Mouse (Mus musculus) adrenal gland, adult 8-10 months (tissue): ENCODE results near the gene Tspan1. TPM values are rescaled to one million over a fixed set of nuclear protein-coding genes. Genes with fewer than 3 reads are reported as not detected.
A peak's percentile ranks its signal among the peaks of the same experiment; 100 is the strongest.

Experiments
- DNase-seq: peaks from one replicate; pipeline ENCODE4 v3.0.0; 2022
- total RNA-seq, 4 experiments: library from RNA; stranded (reverse); gene quantifications; 2 replicates each; pipeline ENCODE4 v1.2.4; 2022

The Tspan1 gene
- total RNA-seq, 4 experiments from 2014 or later, result not detected

DNA sequence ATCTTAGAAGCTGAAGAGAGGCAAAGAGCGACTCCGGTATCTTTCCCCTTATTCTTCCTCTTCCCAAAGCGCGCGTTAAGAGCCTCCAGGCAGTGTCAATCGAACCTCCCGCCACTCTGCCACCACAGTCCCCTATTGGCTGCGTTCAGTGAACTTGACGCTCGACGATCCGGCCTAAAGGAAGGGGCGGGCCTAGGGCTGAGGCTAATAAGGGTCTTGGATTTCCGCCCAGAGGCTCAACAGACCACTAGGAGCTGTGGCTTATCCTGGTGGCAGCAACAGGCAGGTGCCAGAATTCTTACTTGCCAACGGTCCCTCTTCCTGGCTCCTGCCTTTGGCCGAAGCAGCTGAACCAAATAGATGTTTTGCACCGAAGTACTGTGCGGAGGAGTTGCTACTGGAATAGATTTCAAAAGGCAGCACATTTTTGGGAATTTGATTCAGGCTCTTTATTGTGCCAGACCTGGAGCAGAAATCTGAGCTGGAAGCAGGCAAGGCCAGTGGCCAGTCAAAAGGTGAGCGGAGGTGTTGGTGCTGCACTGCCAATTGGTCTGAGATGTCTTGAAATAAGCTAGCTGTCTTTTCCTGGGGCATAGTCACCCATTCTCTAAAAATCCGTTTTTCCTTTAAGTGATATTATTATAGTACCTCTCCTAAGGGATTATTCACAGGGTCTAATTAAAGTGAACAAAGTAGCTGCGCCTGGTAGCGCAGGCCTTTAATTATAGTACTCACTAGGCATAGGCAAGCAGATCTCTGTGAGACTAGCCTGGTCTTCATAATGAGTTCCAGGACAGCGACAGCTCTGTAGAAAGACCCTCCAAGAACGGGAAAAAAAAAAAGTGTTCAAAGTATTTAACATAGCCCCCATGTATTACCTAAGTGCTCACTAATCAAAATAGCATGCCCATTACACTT lies 43.5 kb downstream of the Tspan1 start, which contains the start of the genes Rad54l and Pomgnt1:
Gene Rad54l, minus strand, starts transcription at position 89 of the 918 bp plus-strand sequence.
Gene Pomgnt1, plus strand, starts transcription at position 239 of the 918 bp plus-strand sequence.
- peak; percentile 75 for DNase-seq

- no peak for DNase-seq
These were observed 44.6 kb downstream of the Tspan1 start for GRCm38 (mm10) chr4:116122762-116123161.

Other genes starting within 250 kb of the Tspan1 start
- not detected for gene Dmbx1, start 227.7 kb downstream of the Tspan1 start, total RNA-seq
- gene Faah, start 149.7 kb downstream of the Tspan1 start, total RNA-seq, result 10 to 100 TPM in 1 of 4 experiments, 1 to 10 TPM in 3; 4.1 to 10.5 (median 6.0) TPM
- gene Nsun4, start 113.7 kb downstream of the Tspan1 start, total RNA-seq, result 10 to 100 TPM; 30.5 to 41.1 (median 34.8) TPM
- 100 to 1,000 TPM; 390 to 507 (median 480) TPM for gene Uqcrh, start 92.5 kb downstream of the Tspan1 start, total RNA-seq
- gene Lrrc41, start 92.3 kb downstream of the Tspan1 start, total RNA-seq, result 10 to 100 TPM; 58.2 to 84.0 (median 64.9) TPM
- gene Rad54l, start 43.9 kb downstream of the Tspan1 start, total RNA-seq, result 1 to 10 TPM; 1.0 to 1.4 (median 1.2) TPM
- 10 to 100 TPM; 58.5 to 69.6 (median 62.9) TPM for gene Pomgnt1, start 43.8 kb downstream of the Tspan1 start, total RNA-seq
- gene Lurap1, start 16.3 kb downstream of the Tspan1 start, total RNA-seq, result 10 to 100 TPM in 3 of 4 experiments, 1 to 10 TPM in 1; 8.3 to 14.0 (median 12.1) TPM
- gene 1700042G07Rik, start 5.8 kb upstream of the Tspan1 start, total RNA-seq, result not detected
- gene Gm49337, start 5.8 kb upstream of the Tspan1 start, total RNA-seq, result not detected
- 10 to 100 TPM; 21.5 to 41.2 (median 31.1) TPM for gene Pik3r3, start 54.0 kb upstream of the Tspan1 start, total RNA-seq